Mouse (Mus musculus) stomach, postnatal 0 days (tissue): ENCODE data around the gene A130010J15Rik.

Source experiments
- CTCF ChIP-seq: IDR thresholded peaks from 2 replicates; pipeline ENCODE4 v1.5.1; 2016; ENCODE audit warnings: antibody characterized with exemption, low read depth, mild to moderate bottlenecking, moderate library complexity
- EP300 ChIP-seq: optimal IDR thresholded peaks from 2 replicates; pipeline ENCODE3; 2016; ENCODE audit warnings: antibody characterized with exemption

- TF ChIP-seq CTCF (peak; percentile 27), EP300 (no peak)
Observed at GRCm38 (mm10) chr1:193172991-193173809, 5.4 kb downstream of the A130010J15Rik start.
